Mouse (Mus musculus) liver, embryonic 14.5 days (tissue): ENCODE measurements around the gene Gm44502.

ENCODE experiments used
- CTCF ChIP-seq: IDR thresholded peaks from 2 replicates; pipeline ENCODE4 v1.5.1; 2016; ENCODE audit warnings: antibody characterized with exemption, low read depth, control low read depth
- EP300 ChIP-seq: IDR thresholded peaks from 2 replicates; pipeline ENCODE4 v1.6.1; 2016; ENCODE audit warnings: antibody characterized with exemption, low read depth

- TF ChIP-seq CTCF (peak; percentile 36; the same call in 1 of the 2 replicates), EP300 (no peak)
Observed at GRCm38 (mm10) chr15:89430341-89430740, 845 bp upstream of the Gm44502 start.
